Mouse (Mus musculus): ENCODE measurements around the gene Ubtd1.

Ubtd1 gene

GRCm38 (mm10) chr19:41993484-41993883 lies 11.9 kb downstream of the Ubtd1 start:
- DNase-seq (ENCODE audit: low spot score in 2 of 2), result no peak

DNA sequence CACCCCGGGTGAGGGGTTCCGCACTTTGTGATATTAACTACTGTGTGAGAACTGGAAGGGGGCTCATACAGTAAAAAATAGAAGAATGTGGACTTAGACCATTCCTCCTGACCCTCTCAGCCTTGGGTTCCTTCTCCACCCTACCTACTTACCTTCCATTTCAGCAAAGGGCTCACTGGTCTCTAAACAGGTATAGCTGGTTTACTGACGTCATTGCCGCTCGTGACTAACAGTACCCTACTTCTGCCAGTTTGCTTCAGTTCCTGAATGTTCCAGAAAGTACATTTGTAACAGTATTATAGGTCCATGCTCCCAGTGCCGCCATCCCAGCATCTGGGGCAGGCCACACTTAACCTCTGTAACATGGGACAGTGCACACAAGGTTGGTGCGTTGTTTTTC lies 12.5 kb downstream of the Ubtd1 start:
- no peak for DNase-seq (ENCODE audit: low spot score in 2 of 2)

GRCm38 (mm10) chr19:41995483-41995882 lies 13.9 kb downstream of the Ubtd1 start:
- no peak for DNase-seq (ENCODE audit: low spot score in 2 of 2)

DNA sequence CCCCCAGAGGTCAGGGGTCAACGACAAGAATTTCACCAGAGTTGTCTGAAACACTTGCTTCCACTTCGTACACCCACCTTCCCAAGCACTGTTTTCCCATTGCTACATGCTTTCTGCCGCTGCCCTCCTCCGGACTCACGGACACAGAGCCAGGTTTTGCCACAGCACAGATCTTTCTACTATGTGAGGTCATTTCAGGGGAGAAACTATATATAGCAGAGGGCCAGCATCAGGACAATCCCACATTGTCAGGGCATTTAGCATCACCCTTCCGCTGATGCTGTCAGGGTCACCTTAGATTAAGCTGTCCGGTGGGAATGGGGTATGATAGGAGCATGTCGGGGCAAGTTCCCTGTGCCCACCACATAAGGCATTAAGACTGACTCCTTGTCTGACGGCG lies 15.5 kb downstream of the Ubtd1 start:
- no peak for DNase-seq (ENCODE audit: low spot score in 2 of 2)

- DNase-seq (ENCODE audit: low spot score in 2 of 2), result no peak
Observed at GRCm38 (mm10) chr19:41998770-41999548, 17.4 kb downstream of the Ubtd1 start.

- DNase-seq (ENCODE audit: low spot score in 2 of 2), result no peak
Observed at GRCm38 (mm10) chr19:41999688-42000283, 18.2 kb downstream of the Ubtd1 start.

DNA sequence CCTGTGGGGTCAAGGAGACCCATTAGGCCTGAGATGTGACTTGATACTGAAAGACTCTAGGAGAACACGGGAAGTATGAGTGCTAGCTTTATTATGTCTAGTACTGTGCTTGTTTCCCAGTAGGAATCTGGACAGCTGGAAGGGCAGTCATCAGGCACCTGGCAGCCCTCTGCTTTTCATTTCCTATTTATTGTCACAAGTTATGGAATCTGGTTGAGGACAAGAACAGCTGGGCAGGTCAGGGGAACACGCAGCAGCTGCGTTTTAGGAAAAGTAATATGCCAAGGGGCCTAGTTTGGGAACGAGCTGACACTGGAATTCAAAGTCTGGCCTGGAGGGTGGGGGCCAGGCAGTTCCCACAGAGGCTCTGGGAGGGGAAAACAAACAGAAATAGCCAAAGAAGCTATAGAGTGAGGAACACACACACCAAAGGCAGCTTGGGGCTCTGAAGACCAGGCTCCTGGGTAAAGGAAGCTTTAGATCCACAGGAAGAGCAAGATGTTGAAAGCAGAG lies 18.9 kb downstream of the Ubtd1 start:
- no peak for DNase-seq (ENCODE audit: low spot score in 2 of 2)

GRCm38 (mm10) chr19:42001253-42001980 lies 19.9 kb downstream of the Ubtd1 start:
- no peak for DNase-seq (ENCODE audit: low spot score in 2 of 2)

- no peak for DNase-seq (ENCODE audit: low spot score in 2 of 2)
Observed at GRCm38 (mm10) chr19:42004258-42004657, 22.7 kb downstream of the Ubtd1 start.

DNA sequence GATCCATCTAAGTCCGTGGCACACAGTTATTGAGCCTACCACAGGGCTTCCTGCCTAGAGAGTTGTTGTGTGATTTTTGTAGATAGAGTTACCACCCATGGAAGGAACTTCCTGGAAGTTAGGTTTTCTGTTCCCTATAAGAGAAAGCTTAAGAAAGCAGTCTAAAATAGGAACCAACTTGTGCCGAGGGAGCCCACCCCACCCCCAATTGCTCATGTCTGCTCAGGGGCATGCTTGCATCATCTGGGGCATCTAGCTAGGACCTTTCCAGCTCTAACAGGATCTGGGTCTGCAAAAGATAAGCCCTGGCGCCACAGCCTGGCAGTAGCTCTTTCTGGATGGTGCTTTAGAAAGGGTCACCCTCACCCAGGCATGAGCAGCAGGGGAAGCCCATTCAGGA lies 24.1 kb downstream of the Ubtd1 start:
- no peak for DNase-seq (ENCODE audit: low spot score in 2 of 2)

- DNase-seq (ENCODE audit: low spot score in 2 of 2), result no peak
Observed at GRCm38 (mm10) chr19:42006568-42006967, 25.0 kb downstream of the Ubtd1 start.

DNA sequence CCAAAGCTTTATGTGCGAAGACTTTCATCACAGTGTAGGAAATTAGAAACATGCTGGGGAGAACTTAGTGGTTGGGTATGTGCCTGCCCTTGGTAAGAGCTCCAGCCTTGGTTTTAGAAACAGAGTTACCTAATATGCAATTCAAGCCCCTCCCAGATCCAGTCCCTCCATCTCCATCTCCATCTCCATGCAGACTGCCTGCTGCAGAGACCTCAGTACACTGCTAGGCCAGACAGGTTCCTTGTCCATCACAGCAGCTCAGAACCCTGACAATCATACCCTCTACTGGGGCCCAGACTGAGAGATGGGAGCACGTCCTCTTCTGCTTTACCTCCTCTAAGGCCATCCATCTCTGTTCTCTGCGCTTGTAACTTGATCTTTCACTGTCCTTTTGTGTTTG lies 27.0 kb downstream of the Ubtd1 start:
- no peak for DNase-seq (ENCODE audit: low spot score in 2 of 2)

DNA sequence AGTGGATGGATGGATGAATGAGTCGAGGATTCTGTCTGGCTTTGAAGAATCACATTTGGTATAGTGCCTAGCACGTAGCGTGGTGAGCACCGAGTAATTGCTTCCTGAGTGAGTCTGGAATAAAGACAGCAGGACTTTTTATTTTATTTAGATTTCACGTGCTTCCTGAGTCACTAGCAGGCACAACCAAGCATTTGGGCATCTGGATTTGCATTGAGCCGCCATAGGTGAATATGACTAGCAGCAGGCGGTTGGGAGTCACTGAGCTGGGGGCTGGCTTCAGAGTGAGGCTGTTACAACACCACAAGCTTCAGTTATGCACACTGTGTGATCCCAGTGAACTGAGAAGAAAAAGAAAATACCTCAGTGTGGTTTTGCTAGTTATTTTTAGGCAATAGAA lies 27.5 kb downstream of the Ubtd1 start:
- no peak for DNase-seq (ENCODE audit: low spot score in 2 of 2)

GRCm38 (mm10) chr19:42010436-42010835 lies 28.9 kb downstream of the Ubtd1 start:
- DNase-seq (ENCODE audit: low spot score in 2 of 2), result no peak

DNA sequence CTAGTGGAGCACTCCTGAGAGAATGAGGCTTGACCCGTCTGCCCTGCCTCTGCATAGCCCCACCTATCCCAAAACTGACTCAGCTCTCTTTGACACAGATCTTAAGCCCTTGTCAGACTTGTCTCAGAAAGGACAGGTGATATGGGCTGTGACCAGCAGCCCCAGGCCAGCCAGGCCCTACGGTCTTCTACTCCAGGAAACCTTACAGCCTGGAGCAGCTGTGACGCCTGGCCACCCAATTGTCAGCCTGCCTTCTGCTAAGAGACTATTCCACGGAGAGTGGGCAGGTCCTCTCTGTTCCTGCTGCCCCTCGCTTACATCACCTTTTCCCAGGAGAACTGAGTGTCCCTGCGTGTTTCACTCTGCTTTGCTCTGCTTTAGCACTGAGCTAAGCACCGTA lies 29.6 kb downstream of the Ubtd1 start:
- no peak for DNase-seq (ENCODE audit: low spot score in 2 of 2)

GRCm38 (mm10) chr19:42014231-42014825 lies 32.8 kb downstream of the Ubtd1 start:
- DNase-seq (ENCODE audit: low spot score in 2 of 2), result no peak

- no peak for DNase-seq (ENCODE audit: low spot score in 2 of 2)
Observed at GRCm38 (mm10) chr19:42015001-42015400, 33.4 kb downstream of the Ubtd1 start.

DNA sequence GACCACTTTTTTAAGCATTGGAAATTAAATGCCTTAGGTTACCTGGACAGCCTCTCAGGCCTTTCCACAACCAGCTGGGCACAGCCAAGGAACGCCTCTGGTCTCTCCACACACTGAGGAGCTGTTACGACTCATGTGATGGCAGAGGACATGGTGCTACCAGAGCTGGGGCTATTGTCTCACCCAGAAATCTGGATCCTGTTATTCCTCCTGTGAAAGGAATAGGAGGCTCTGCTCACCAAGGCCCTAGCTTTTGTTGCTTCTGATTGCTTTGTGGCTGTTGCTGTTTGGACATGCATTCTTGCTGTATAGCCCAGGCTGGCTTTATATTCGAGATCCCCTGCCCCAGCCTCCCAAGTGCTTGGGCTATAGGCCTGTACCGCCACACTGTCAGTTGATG lies 34.7 kb downstream of the Ubtd1 start:
- no peak for DNase-seq (ENCODE audit: low spot score in 2 of 2)

- DNase-seq (ENCODE audit: low spot score in 2 of 2), result no peak
Observed at GRCm38 (mm10) chr19:42016840-42017239, 35.3 kb downstream of the Ubtd1 start.

- DNase-seq (ENCODE audit: low spot score in 2 of 2), result no peak
Observed at GRCm38 (mm10) chr19:42017399-42018247, 36.1 kb downstream of the Ubtd1 start.

DNA sequence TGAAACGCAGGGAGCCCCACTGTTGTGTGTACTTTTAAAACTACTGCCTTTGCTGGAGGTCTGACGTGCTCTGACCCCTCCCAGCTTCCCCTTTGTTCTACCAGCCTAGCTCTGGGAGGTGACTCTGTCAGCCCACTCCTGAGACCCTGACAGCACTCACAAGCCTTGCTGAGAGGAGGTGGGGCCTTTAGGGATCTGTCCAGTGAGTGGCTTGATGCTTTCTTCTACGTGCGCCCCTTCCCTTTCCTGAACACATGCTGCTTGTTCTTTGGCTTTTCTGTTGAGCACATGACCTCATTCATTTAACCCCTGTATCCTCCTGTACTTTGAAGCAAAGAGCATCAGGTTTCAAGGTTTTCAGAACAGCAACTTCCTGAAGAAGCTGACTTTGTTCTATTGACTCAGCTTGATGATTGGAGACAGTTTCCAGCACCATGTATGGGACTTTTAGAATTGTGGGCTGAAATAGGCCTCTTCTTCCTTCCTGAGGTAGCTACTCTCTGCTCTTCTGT lies 37.5 kb downstream of the Ubtd1 start:
- DNase-seq (ENCODE audit: low spot score in 2 of 2), result no peak

All from spleen, postnatal 14 days (tissue).